Mouse (Mus musculus) cerebellum, adult (tissue): Measurements from ENCODE around the gene Cdh22.

Source experiments
- ATAC-seq: cut with Nextera tagmentation; 2 replicates; pipeline ENCODE4 v1.9.2; 2017; ENCODE audit warnings: mild to moderate bottlenecking, moderate library complexity, mixed read lengths; ENCODE audit not compliant: insufficient number of reproducible peaks, low FRiP score, low TSS enrichment

Cdh22 gene

GRCm38 (mm10) chr2:165211426-165212079, 23.1 kb downstream of the Cdh22 start:
- ATAC-seq = no peak

GRCm38 (mm10) chr2:165210948-165211347, 23.7 kb downstream of the Cdh22 start:
- ATAC-seq = no peak

- ATAC-seq = no peak
Observed at GRCm38 (mm10) chr2:165207689-165208088, 27.0 kb downstream of the Cdh22 start.

- no peak for ATAC-seq
Observed at GRCm38 (mm10) chr2:165207086-165207485, 27.6 kb downstream of the Cdh22 start.

GRCm38 (mm10) chr2:165205486-165205885, 29.2 kb downstream of the Cdh22 start:
- ATAC-seq = no peak

GRCm38 (mm10) chr2:165204931-165205330, 29.7 kb downstream of the Cdh22 start:
- ATAC-seq = no peak

- peak; percentile 72; the same call in 1 of the 2 replicates for ATAC-seq
Observed at GRCm38 (mm10) chr2:165201761-165202751, 32.6 kb downstream of the Cdh22 start.

- no peak for ATAC-seq
Observed at GRCm38 (mm10) chr2:165197546-165197945, 37.1 kb downstream of the Cdh22 start.

- ATAC-seq = no peak
Observed at GRCm38 (mm10) chr2:165195411-165196182, 39.1 kb downstream of the Cdh22 start.

GRCm38 (mm10) chr2:165191483-165191882, 43.2 kb downstream of the Cdh22 start:
- ATAC-seq = no peak

- ATAC-seq = no peak
Observed at GRCm38 (mm10) chr2:165189546-165189945, 45.1 kb downstream of the Cdh22 start.

- no peak for ATAC-seq
Observed at GRCm38 (mm10) chr2:165187648-165188380, 46.8 kb downstream of the Cdh22 start.

GRCm38 (mm10) chr2:165184015-165184633, 50.5 kb downstream of the Cdh22 start:
- no peak for ATAC-seq

- no peak for ATAC-seq
Observed at GRCm38 (mm10) chr2:165182085-165182976, 52.3 kb downstream of the Cdh22 start.

GRCm38 (mm10) chr2:165179231-165179630, 55.4 kb downstream of the Cdh22 start:
- no peak for ATAC-seq

GRCm38 (mm10) chr2:165176965-165177364, 57.7 kb downstream of the Cdh22 start:
- no peak for ATAC-seq

- no peak for ATAC-seq
Observed at GRCm38 (mm10) chr2:165166664-165167435, 67.8 kb downstream of the Cdh22 start.

GRCm38 (mm10) chr2:165162221-165162620, 72.4 kb downstream of the Cdh22 start:
- ATAC-seq = no peak
